Mouse (Mus musculus): ENCODE data around the gene Cpsf2.
A peak's percentile ranks its signal among the peaks of the same experiment; 100 is the strongest.

Gene Cpsf2

GRCm38 (mm10) chr12:101981559-101981958 lies 5.8 kb downstream of the Cpsf2 start:
- no peak for DNase-seq

GRCm38 (mm10) chr12:101982977-101983376 lies 7.2 kb downstream of the Cpsf2 start:
- no peak for DNase-seq

DNA sequence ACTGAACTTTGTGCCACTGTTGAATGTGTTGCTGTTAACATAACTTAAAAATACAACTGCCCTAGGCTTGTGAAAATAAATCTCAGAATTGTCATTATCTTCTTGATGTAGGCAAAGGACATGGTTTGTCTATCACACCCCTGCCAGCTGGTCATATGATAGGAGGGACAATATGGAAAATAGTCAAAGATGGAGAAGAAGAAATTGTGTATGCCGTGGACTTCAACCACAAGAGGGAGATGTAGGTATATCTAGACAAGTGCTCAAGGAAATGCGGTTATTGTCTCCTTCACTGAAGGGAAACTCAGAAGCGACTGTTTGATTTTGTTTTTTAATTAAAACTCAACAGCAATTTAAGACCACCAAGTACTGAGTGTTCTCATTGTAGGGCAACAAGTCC lies 9.3 kb downstream of the Cpsf2 start:
- no peak for DNase-seq

GRCm38 (mm10) chr12:101987659-101988058 lies 11.9 kb downstream of the Cpsf2 start:
- DNase-seq, result no peak

- no peak for DNase-seq
These were observed 19.0 kb downstream of the Cpsf2 start for GRCm38 (mm10) chr12:101994576-101995467.

- no peak for DNase-seq
These were observed 23.1 kb downstream of the Cpsf2 start for GRCm38 (mm10) chr12:101998929-101999328.

GRCm38 (mm10) chr12:102000785-102001184 lies 25.0 kb downstream of the Cpsf2 start:
- DNase-seq, result no peak

DNA sequence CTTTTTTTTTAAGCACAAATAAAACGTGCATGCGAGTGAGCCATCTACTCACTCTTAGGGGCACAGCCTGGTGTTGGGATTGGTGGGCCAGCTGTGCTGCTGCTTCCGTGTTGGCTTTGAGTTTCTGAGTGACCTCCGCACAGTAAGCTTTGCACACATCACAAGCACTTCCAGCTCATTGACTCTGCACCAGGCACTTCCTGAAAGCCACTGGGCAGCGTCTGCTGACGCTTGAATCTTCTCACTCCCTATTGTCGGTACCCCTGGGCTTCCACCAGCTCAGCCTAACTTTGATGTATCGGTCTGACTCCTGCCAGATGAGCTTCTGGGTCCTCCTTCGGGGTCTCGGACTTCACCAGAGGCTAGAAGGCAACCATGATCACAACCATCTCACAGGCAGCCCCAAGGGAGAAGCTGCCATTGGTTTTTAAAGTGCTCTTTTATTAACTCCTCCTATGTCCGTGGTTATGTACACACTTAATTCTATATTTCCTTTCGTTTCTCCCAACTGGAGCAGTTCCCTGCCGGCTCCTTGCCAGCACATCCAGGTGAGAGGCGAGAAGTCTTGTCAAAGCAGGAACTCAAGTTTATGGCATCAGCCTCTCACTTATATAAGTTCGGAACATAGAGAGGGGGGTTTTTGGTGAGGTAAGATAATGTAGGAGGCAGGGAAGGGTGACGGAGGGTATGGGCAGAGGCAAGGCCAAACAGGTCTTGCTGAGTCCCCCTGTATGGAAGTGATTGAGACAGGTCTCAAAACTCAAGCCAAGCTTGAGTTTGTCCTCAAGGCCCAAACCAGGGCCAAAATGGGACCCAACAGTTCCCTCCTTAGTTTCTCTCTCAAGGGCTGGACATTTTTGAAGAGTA lies 32.6 kb downstream of the Cpsf2 start:
- DNase-seq, result no peak

DNA sequence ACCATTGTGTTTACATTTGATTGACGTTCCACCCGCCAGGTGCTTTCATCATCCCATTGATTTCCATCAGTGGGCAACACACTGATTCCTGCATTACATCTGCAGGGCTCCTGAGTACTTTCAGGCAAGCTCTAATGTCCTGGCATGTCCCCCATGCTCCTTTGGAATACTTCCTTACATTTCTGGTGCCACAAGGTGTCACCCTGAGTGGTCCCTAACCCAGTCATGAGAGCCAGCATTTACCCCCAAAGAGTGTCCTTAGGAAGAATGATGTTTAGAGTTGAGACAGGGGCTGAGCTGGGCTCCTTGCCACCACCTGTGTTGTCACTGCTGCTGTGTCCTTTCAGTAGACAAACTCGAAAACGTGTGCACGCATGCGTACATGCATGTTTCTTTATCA lies 33.8 kb downstream of the Cpsf2 start:
- no peak for DNase-seq

DNA sequence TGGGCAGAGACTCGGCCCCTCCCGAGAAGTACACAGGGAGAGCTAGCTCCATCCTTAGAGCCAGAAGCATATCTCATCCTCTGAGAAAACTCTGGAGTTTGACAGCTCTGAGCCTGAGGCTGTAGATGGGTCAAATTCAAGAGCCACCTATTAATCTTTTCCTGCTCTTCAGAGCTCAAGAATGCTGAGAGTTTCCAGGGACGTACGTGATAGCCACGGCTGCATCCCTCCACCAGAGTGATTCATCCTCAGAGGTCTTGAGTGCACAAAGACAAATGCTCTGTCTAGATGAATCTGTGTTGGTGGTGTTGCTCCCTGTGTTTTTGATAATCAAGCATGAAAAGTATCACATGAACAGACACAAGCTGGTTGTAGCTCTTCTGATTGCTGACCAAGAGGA lies 38.6 kb downstream of the Cpsf2 start:
- no peak for DNase-seq

GRCm38 (mm10) chr12:102015127-102015526 lies 39.3 kb downstream of the Cpsf2 start:
- DNase-seq, result no peak

- DNase-seq, result peak; percentile 38
These were observed 46.1 kb downstream of the Cpsf2 start for GRCm38 (mm10) chr12:102021923-102022322.

DNA sequence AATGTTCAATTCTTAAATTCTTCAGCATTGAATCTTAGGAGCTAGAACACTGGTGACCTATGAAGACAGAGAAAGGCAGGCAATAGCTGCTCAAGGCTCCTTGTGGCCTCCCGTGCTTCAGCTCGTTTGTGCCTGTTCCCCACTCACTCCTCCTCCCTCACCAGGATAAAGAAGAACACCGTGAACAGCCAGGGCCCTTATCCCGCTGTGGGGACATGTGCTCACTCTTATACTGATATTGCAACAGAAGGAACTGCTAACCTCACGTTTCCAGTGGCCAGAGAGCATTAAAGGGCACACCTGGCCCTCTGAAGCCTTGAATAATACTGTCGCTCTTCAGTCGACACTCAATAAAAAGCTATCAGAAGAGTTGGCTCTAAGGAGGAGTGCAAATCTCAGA lies 53.4 kb downstream of the Cpsf2 start:
- DNase-seq, result no peak

DNA sequence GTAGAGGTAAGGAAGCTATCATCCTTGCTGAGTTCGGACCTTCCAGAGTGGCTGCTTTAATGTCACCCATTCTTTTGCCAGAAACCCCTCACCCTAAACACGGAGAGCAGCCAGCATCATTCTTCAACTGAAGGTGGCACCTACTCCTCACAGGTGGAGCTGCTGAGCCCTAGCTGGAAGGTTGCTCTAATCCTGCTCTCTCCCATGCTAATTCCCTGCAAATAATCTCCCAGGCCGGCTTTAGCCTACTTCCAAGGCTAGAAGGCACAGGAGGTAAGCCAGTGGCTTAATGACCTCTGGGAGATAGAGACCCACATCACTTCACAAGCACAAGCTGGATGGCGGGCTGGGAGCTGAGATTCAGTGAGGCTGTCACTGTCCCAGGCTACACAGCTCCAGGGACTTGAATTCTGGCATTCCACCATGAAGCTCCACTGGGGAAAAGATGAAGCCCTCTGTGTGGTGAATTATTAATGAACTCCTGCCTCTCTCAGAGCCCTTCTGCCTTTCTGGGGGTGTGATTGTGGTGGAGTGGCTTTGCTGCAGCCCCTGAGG lies 54.2 kb downstream of the Cpsf2 start:
- no peak for DNase-seq

- no peak for DNase-seq
These were observed 59.1 kb downstream of the Cpsf2 start for GRCm38 (mm10) chr12:102034934-102035333.

DNA sequence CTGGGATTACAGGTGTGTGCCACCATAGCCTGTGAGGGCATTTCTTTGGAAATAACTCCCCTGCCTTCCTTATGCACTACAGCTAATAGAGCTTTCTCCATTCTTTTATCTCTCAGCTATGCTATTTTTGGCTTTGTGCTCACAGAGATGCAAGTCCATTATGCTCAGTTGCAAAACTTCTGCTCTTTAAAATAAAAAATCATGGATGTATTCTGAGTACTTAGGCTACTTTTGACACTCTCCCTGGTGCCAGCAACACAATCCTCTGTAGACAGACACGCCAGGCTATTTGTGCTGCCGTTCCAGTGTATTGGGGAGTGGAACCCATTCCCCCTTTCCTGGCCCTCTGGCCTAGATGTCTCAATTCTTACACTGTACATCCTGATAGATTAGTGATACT lies 64.1 kb downstream of the Cpsf2 start:
- DNase-seq, result no peak

- no peak for DNase-seq
These were observed 65.9 kb downstream of the Cpsf2 start for GRCm38 (mm10) chr12:102041699-102042098.

DNA sequence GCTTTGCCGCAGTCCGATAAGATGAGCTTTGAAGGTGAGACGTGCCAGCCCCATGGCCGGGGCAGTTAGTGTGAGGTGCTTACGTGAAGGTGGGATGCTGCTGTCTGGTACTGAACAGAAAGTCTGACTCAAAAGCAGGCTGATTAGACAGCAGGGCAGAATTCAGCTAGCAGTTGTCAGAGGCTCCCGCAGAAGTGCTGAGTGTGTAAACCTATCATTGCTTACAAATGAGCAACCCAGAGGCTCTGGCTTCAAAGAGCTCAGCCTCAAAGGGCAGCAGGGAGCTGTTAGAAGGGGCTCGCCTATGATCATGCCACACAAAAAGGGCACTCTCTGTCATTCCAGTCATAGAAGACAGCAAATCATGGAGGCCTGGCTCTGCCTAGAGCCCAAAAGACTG lies 66.5 kb downstream of the Cpsf2 start:
- DNase-seq, result peak; percentile 10

DNA sequence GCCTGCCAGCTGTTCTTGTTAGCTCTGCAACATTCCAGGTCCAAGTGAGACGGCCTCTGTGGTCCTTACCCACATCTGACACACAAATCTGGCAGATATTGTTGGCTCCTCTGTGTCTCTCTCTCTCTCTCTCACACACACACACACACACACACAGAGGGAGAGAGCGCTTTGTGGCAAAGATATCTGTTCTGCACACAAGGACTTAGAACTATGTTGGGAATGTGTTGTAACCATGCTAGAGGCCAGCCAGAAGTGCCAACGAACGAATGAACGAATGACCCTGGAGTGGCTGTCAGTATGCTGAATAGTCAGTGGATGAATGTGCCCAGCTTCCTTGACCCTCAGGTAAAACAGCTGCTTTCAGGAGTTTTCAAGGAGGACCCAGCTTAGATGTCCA lies 68.1 kb downstream of the Cpsf2 start:
- no peak for DNase-seq

GRCm38 (mm10) chr12:102054155-102054554 lies 78.4 kb downstream of the Cpsf2 start:
- DNase-seq, result no peak

- DNase-seq, result peak; percentile 78
These were observed 80.0 kb downstream of the Cpsf2 start for GRCm38 (mm10) chr12:102055758-102056157.

Data from layer of hippocampus, adult 9-11 months (tissue).